Mouse (Mus musculus): Measurements from ENCODE around the gene Dnph1.
"Not testable (repeated sequence)": the region's sequence is repeated elsewhere in the genome, so short reads cannot be mapped to it uniquely, and the experiment has no call there.

Gene Dnph1

DNA sequence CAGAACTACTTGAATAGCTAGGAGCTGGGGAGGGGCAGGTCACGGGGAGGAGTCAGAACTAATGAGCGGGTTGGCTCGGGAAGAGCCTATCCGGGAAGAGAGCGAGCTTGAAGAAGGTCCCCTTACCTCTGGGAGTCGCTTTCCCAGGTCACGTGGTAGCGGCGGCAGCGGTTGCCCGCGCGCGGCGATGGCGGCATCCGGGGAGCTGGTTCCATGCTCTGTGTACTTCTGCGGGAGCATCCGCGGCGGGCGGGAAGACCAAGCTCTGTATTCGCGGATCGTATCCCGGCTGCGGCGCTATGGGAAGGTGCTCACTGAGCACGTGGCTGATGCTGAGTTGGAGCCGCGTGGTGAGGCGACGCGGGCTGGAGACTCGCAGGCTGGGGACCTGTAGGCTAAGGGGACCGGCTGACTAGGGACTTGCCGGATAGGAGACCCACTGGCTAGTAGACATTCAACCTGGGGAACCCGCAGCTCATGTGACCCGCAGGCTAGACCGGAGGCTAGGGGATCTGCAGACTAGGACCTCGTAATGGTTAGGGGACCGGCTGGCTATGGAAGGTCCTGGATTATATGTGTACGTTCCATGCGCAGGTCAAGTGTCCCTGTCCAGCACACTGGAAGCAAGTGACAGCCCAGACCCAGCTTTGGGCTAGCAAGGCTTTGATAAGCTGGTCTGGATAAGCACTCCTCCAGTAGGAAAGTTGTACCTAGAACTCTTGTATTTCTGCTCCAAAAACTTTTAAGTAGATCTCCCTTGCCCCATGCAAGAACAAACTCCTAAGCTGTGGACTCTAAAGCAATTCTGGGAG lies at the start of gene Dnph1:
Gene Dnph1 (plus strand): TSS at position 89 of the 812 bp plus-strand sequence.
- DNase-seq, result peak; percentile 79

- DNase-seq, result no peak
Observed at GRCm38 (mm10) chr17:46452683-46453082, 43.8 kb upstream of the Dnph1 start.

DNA sequence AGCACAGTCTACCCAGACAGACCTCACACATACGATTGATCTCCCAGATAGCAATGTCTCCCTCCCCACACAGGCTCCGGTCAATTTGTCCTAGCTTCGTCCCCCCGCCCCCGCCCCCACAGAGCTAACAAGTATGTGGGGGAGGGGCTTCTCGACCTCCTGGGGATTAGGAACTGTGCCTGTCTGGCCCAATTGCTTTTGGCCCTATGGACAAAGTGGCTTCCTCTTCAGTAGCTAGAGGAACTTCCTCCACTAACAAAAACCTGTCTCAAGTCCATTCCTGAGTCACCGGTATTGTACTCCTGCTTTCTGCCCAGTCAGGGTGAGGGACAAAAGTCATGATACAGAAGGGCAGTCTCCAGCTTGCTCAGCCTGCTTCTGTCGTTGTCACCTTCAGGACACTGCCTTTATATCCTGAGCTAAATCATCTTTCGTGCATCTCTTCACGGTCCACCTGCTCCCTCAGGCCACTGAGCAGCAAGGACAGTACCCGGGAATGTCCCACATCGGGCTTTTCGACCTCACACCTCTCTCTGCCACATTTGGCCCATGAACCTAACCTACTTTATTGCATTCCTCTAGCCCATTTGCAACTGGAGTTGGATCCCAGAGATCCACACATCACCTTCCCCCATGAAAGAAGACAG lies 43.1 kb upstream of the Dnph1 start:
- DNase-seq, result no peak

DNA sequence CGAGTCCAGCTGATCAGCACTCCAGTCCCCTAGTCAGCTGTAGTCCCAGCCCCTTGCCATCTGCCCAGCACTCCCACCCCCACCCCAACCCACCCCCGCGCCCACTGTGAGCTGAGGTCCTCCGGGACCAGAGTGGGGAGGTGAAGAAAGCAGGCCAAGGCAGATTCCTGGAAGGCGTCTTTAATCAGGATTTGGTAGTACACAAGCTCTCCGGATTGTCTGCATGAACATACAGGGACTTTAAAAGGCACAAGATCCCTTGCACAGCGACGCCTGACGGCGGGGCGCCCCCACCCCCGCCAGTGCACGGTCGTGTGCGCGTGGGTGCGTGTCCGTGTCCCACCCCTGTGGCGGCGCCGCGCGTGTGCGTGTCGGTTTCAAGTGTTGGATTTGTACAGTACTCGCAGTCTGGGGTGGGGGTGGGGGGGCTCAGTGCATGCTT lies 42.5 kb upstream of the Dnph1 start:
- no peak for DNase-seq

DNA sequence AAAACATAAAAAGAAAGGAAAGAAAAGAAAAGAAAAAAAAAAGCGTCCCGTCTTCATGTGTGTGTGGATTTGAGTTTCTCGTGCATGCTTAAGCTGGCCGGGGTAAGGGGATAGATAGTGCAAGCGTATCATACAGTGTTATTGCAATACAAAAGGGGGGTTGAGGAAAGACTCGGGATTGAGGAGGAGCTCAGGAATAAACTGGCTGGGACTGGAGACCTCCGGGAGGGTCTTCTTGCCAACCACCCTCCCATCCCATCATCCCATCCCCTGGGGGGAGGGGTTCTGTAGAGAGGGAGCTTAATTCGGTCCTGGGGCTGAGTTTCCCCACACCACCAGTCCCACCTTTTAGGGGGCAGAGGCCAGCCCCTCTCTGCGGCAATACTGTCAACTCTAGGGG lies 42.0 kb upstream of the Dnph1 start:
- DNase-seq, result no peak

DNA sequence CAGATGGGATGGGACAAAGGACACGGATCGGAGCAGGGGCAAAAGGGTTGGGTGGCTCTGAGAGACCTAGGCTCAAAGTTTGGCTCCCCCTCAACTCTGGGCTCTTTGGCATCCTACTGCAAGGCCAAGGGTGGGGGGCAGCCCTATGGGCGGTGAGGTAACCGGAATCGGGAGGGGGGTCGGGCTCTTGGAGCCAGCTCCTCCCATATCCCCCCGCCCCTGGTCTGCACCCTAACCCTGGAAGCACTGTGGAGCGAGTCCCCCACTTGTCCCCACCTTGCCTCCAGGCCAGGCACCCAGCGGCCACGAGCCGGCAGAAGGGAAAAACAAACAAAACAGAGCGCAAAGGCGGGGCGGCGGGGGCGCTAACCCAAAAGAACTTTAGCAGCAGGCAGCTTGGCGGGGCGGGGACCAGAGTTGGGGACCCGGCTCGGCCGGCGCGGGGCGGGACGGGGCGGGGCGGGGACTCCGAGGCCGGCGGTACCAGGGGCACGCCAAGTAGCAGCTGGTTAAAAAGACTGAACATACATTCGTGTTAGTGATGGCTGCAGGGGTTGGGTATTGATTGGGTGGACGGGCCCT lies 41.3 kb upstream of the Dnph1 start:
- DNase-seq, result no peak

GRCm38 (mm10) chr17:46457791-46458190 lies 38.7 kb upstream of the Dnph1 start:
- peak; percentile 45 for DNase-seq

- no peak for DNase-seq
Observed at GRCm38 (mm10) chr17:46458439-46458838, 38.1 kb upstream of the Dnph1 start.

DNA sequence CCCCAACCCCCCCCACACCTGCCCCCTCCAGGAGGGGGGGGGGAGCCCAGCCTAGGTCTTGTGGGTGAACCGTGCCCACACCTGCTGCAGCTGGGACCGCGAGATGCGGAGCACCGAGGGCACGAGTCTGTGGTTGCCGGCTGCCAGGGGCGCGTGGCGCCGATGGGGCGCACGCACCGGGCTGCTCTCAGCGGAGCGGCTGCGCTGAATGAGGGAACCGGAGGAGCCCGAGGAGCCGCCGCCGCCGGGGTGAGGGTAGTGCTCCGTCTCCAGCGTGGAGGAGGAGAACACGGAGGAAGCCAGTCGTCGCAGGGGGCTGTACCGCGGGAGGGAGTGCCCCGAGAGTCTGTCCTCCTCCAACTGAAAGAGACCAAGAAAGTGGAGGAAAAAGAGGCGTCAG lies 35.8 kb upstream of the Dnph1 start:
- no peak for DNase-seq

DNA sequence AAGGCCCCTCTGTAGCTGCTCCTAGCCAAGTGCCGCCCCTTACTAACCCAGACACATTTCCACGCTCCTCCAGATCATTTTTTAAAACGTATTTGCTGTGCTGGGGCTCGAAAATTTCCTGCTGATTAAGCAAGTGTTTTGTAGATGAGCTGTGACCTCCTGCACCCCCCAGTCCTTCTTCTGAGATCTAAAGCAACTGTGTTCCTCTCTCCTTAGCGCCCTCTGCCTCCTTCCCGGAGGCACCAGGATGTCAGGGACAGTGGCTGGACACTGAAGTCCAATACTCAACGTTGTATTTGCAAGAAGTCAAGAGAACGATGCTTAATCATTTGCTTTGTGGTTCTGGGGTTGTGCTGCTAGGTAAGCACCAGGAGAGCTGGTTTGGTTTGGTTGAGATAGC lies 35.2 kb upstream of the Dnph1 start:
- DNase-seq, result no peak

DNA sequence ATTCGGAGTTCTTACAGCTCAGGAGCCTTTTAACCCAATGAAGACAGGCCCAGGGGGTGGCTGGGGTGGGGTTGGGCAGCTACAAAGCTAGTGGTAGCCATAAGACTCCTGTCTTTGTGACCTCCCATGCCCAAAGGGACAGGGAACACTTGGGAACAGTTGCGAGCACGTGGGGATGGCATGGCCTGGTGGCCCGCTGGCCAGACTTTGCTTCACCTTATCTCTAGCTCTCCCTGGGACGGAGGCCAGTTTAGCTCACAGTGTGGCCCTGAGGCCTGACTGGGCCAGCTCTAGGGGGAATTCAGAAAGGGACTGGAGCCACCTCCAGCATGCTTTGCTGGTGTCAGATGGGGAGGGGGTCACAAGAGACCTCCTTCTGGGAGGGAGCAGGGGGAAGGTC lies 34.3 kb upstream of the Dnph1 start:
- DNase-seq, result peak; percentile 21

GRCm38 (mm10) chr17:46467830-46468229 lies 28.7 kb upstream of the Dnph1 start:
- DNase-seq, result peak; percentile 76

- DNase-seq, result no peak
Observed at GRCm38 (mm10) chr17:46476601-46477000, 19.9 kb upstream of the Dnph1 start.

- no peak for DNase-seq
Observed at GRCm38 (mm10) chr17:46477286-46477685, 19.2 kb upstream of the Dnph1 start.

DNA sequence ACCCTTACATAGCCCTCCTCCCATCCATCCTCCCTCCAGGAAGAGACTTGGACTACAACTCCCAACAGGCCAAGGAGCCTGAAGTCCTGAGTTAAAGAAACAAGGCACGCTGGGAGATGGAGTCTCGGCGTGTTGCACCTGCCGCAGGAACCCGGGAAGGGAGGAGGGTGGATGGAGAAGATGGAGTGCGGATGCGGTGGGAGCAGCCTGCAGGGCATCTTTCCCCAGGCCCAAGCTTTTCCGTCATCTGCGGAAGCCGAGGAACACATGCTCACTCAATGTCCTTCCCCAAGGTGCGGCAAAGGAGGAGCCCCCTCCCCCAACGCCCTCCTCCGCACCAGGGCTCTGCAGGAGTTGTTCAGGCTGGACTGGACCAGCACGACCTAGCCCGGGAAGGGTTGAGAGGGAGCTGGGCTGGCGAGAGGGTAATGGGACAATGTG lies 12.9 kb upstream of the Dnph1 start:
- DNase-seq, result peak; percentile 78

DNA sequence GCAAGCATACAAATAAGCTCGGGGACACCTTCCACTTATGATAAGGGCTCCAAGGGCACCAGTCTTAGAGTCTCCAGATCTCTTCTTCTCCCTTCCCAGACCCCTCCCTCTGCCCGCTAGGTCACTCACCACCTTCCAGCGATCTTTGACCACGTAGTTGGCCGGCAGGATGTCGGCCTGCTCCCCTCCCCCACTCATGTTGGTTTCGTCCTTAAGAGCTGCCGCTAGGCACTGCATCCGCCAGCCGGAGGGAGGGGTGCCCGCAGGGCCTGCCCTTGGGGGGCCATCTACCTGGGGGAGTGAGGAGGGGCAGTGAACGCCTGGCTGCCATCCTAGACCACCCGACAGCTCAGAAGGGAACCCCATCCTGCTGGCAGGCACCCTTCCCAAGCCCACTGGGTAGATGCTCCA lies 12.5 kb upstream of the Dnph1 start:
- peak; percentile 78 for DNase-seq

DNA sequence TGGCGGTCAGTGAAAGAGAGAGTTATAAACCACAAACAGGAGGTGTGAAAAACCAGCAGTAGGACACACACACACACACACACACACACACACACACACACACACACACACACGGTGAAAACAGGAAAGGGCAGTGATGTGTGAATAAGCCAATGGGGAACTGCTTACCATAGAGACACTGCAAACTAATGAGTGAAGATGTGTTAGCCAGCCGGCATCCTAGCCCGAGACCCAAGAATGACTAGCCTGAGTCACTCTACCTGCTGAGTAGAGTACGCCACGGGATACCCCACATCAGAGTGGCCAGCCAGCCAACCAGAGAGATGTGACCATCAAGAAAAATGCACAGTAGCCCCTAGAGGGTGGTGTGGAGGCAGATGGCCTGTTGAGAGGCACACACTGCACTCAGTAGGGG lies 12.0 kb upstream of the Dnph1 start:
- peak; percentile 67 for DNase-seq

DNA sequence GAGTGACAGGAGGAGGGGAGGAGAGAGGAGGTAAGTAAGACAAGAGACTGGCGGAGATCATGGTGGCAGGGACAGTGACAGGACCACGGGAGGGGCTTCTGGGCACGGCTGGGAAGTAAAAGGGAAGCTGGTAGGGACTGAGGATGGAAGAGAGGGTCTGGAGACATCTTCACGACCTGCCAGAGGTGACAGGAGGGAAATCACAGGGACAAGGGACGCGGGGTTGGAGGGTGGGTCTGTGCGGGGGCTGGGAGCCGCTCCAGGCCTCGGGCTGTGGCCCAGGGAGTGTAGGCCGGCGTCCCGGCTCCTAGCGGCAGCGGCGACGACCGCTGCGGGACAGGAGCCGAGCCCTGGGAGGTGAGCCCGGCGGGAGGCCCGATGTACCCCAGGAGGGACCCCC lies 9.5 kb upstream of the Dnph1 start:
- DNase-seq, result no peak

GRCm38 (mm10) chr17:46487431-46487830 lies 9.1 kb upstream of the Dnph1 start, which contains the start of gene Ttbk1:
Gene Ttbk1, minus strand, starts transcription at chr17:46487675.
- DNase-seq, result peak; percentile 77

DNA sequence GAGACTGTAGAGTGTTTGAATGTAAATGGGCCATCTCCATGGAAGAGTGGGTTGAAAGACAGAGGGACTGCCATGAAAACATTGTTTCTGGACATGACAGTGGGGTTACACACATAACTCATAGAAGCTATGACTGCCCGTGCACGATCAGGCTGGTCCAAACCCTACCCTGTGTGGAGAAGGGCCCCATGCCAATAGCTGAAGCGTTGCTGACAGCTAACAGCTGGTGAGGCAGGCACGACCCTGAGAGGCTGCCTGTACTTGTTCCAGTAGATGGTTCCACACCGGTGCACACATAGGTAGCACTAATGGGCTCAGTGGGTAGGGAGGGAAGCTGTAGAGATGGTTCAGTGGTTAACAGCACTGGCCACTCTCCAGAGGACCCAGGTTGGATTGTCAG lies 1.0 kb upstream of the Dnph1 start:
- DNase-seq, result no peak

DNA sequence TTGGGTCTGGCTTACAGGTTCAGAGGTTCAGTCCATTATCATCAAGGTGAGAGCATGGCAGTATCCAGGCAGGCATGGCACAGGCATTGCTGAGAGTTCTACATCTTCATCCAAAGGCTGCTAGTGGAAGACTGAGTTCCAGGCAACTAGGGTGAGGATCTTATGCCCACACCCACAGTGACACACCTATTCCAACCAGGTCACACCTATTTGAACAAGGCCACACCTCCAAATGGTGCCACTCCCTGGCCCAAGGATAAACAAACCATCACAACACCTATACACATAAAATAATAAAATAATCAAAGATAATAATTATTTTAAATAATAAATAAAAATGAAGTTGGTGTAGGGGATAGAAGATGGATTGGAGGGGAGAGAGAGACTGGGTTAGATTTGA lies 430 bp upstream of the Dnph1 start:
- not testable (repeated sequence) for DNase-seq

GRCm38 (mm10) chr17:46497956-46498355 lies 1.4 kb downstream of the Dnph1 start:
- DNase-seq, result no peak

DNA sequence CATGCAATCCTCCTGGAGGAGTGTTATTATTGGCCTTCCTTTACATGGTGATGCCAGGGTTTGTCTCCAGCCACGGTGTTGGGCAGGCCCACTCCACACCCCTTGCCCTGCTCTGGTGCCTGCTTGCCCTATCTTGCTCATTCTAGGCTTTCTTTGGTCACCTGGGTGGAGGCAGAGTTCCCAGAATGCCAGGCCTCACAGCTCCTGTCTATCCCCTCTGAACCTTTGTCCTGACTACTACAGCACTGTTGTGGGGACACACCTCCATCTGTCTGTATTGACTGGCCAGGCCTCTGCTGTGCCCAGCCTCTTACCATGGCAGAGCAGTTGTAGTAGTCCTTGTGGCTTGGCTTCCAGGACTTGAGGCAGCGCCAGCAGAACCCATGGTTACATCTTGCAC lies 6.3 kb downstream of the Dnph1 start:
- DNase-seq, result no peak

All from cerebellum, adult 11-12 months (tissue).